Mouse (Mus musculus): ENCODE results near the gene Dbi.

The Dbi gene

GRCm38 (mm10) chr1:120121930-120122530 lies 1.2 kb upstream of the Dbi start:
- DNase-seq (ENCODE audit: low spot score in 2 of 2): no peak

- no peak for DNase-seq (ENCODE audit: low spot score in 2 of 2)
These were observed 523 bp downstream of the Dbi start for GRCm38 (mm10) chr1:120120141-120120968.

GRCm38 (mm10) chr1:120119389-120119788 lies 1.5 kb downstream of the Dbi start:
- DNase-seq (ENCODE audit: low spot score in 2 of 2): no peak

GRCm38 (mm10) chr1:120118854-120119253 lies 2.0 kb downstream of the Dbi start:
- no peak for DNase-seq (ENCODE audit: low spot score in 2 of 2)

- no peak for DNase-seq (ENCODE audit: low spot score in 2 of 2)
These were observed 4.8 kb downstream of the Dbi start for GRCm38 (mm10) chr1:120116106-120116505.

- peak; percentile 71 to 79 for DNase-seq (ENCODE audit: low spot score in 2 of 2)
These were observed 5.2 kb downstream of the Dbi start for GRCm38 (mm10) chr1:120115671-120116081.

- no peak for DNase-seq (ENCODE audit: low spot score in 2 of 2)
These were observed 8.4 kb downstream of the Dbi start for GRCm38 (mm10) chr1:120112251-120113187.

- no peak for DNase-seq (ENCODE audit: low spot score in 2 of 2)
These were observed 9.1 kb downstream of the Dbi start for GRCm38 (mm10) chr1:120111766-120112165.

- no peak for DNase-seq (ENCODE audit: low spot score in 2 of 2)
These were observed 11.0 kb downstream of the Dbi start for GRCm38 (mm10) chr1:120109741-120110432.

GRCm38 (mm10) chr1:120105556-120105959 lies 15.3 kb downstream of the Dbi start:
- DNase-seq (ENCODE audit: low spot score in 2 of 2): no peak

GRCm38 (mm10) chr1:120101227-120101609 lies 19.7 kb downstream of the Dbi start:
- DNase-seq (ENCODE audit: low spot score in 2 of 2): no peak

GRCm38 (mm10) chr1:120100456-120101226 lies 20.2 kb downstream of the Dbi start:
- DNase-seq (ENCODE audit: low spot score in 2 of 2): no peak

GRCm38 (mm10) chr1:120099483-120099882 lies 21.4 kb downstream of the Dbi start:
- DNase-seq (ENCODE audit: low spot score in 2 of 2): no peak

- DNase-seq (ENCODE audit: low spot score in 2 of 2): peak in 1 of 2 experiments; percentile 41
These were observed 22.6 kb downstream of the Dbi start for GRCm38 (mm10) chr1:120098327-120098726.

GRCm38 (mm10) chr1:120094920-120095319 lies 26.0 kb downstream of the Dbi start:
- no peak for DNase-seq (ENCODE audit: low spot score in 2 of 2)

- DNase-seq (ENCODE audit: low spot score in 2 of 2): peak; percentile 78 to 80
These were observed 27.3 kb downstream of the Dbi start for GRCm38 (mm10) chr1:120093482-120094134.

GRCm38 (mm10) chr1:120090880-120091570 lies 29.9 kb downstream of the Dbi start:
- DNase-seq (ENCODE audit: low spot score in 2 of 2): no peak

GRCm38 (mm10) chr1:120089180-120089579 lies 31.7 kb downstream of the Dbi start:
- no peak for DNase-seq (ENCODE audit: low spot score in 2 of 2)

- DNase-seq (ENCODE audit: low spot score in 2 of 2): no peak
These were observed 34.2 kb downstream of the Dbi start for GRCm38 (mm10) chr1:120086644-120087043.

GRCm38 (mm10) chr1:120085696-120086095 lies 35.2 kb downstream of the Dbi start:
- DNase-seq (ENCODE audit: low spot score in 2 of 2): no peak

All from right cerebral cortex, postnatal 36 days (tissue).